Mouse (Mus musculus): Measurements from ENCODE around the gene Glis3. TPM values are rescaled to one million over a fixed set of nuclear protein-coding genes. Genes with fewer than 3 reads are reported as not detected.
A peak's percentile ranks its signal among the peaks of the same experiment; 100 is the strongest.

Gene Glis3
- polyA plus RNA-seq, 1 experiment from 2014 or later: 6.0 TPM

GRCm38 (mm10) chr19:28337574-28337973, 342.3 kb downstream of the Glis3 start:
- WGBS: 28% methylated on average over 3 of the region's 3 CpGs
- H3K36me3 ChIP-seq (ENCODE audit: insufficient read depth, low read length): no peaks in the 10 kb centered on the region
- H3K4me2 ChIP-seq (ENCODE audit: low read length): no peak overlapping the region
- no peak overlapping the region for H3K9ac ChIP-seq (ENCODE audit: low read depth, low read length)
- H3K4me1 ChIP-seq (replicated peaks; ENCODE audit: insufficient read depth, low read length): peaks cover 5% of the 10 kb centered on the region; the same call in 1 of the 2 replicates
- H3K4me3 ChIP-seq (replicated peaks; ENCODE audit: low read depth, low read length): no peak overlapping the region
- DNase-seq (ENCODE audit: low spot score): peak; percentile 39
- no peak for TF ChIP-seq CTCF (IDR thresholded peaks at IDR 0.05; ENCODE audit: low read depth)
- no peaks in the 10 kb centered on the region for H3K27me3 ChIP-seq (ENCODE audit: insufficient read depth, low read length)
- no peaks in the 10 kb centered on the region for H3K9me3 ChIP-seq (replicated peaks; ENCODE audit: low read length)
- ATAC-seq (replicated peaks; ENCODE audit: low FRiP score, low read depth): no peak
- H3K27ac ChIP-seq: no peak overlapping the region

GRCm38 (mm10) chr19:28336651-28337510, 343.0 kb downstream of the Glis3 start:
- WGBS: 72% methylated on average over 4 of the region's 4 CpGs
- Histone ChIP-seq H3K36me3 (ENCODE audit: insufficient read depth, low read length) (no peaks in the 10 kb centered on the region), H3K4me1 (replicated peaks; ENCODE audit: insufficient read depth, low read length) (peaks cover 5% of the 10 kb centered on the region; the same call in 1 of the 2 replicates), H3K4me3 (replicated peaks; ENCODE audit: low read depth, low read length) (no peak overlapping the region), H3K27me3 (ENCODE audit: insufficient read depth, low read length) (no peaks in the 10 kb centered on the region), H3K9ac (ENCODE audit: low read depth, low read length) (no peak overlapping the region), H3K4me2 (ENCODE audit: low read length) (no peak overlapping the region), H3K9me3 (replicated peaks; ENCODE audit: low read length) (no peaks in the 10 kb centered on the region), H3K27ac (no peak overlapping the region)
- no peak for TF ChIP-seq CTCF (IDR thresholded peaks at IDR 0.05; ENCODE audit: low read depth)
- ATAC-seq (replicated peaks; ENCODE audit: low FRiP score, low read depth) (no peak), DNase-seq (ENCODE audit: low spot score) (peak; percentile 52)

GRCm38 (mm10) chr19:28335890-28336289, 344.0 kb downstream of the Glis3 start:
- WGBS: 68% methylated on average over 8 of the region's 8 CpGs
- Histone ChIP-seq H3K27ac (no peak overlapping the region), H3K4me3 (replicated peaks; ENCODE audit: low read depth, low read length) (no peak overlapping the region), H3K27me3 (ENCODE audit: insufficient read depth, low read length) (no peaks in the 10 kb centered on the region), H3K4me1 (replicated peaks; ENCODE audit: insufficient read depth, low read length) (peaks cover 5% of the 10 kb centered on the region; the same call in 1 of the 2 replicates), H3K9me3 (replicated peaks; ENCODE audit: low read length) (no peaks in the 10 kb centered on the region), H3K4me2 (ENCODE audit: low read length) (no peak overlapping the region), H3K36me3 (ENCODE audit: insufficient read depth, low read length) (no peaks in the 10 kb centered on the region), H3K9ac (ENCODE audit: low read depth, low read length) (no peak overlapping the region)
- no peak for DNase-seq (ENCODE audit: low spot score)
- TF ChIP-seq CTCF (IDR thresholded peaks at IDR 0.05; ENCODE audit: low read depth): no peak
- ATAC-seq (replicated peaks; ENCODE audit: low FRiP score, low read depth): no peak

- TF ChIP-seq CTCF (IDR thresholded peaks at IDR 0.05; ENCODE audit: low read depth): no peak
- ATAC-seq (replicated peaks; ENCODE audit: low FRiP score, low read depth): no peak
- Histone ChIP-seq H3K9ac (ENCODE audit: low read depth, low read length) (no peak overlapping the region), H3K4me1 (replicated peaks; ENCODE audit: insufficient read depth, low read length) (peaks cover 5% of the 10 kb centered on the region; the same call in 1 of the 2 replicates), H3K27ac (0 out of 2 replicates have a peak overlapping the region, but pooled peaks have one; percentile 31), H3K27me3 (ENCODE audit: insufficient read depth, low read length) (no peaks in the 10 kb centered on the region), H3K4me2 (ENCODE audit: low read length) (no peak overlapping the region), H3K36me3 (ENCODE audit: insufficient read depth, low read length) (no peaks in the 10 kb centered on the region), H3K9me3 (replicated peaks; ENCODE audit: low read length) (no peaks in the 10 kb centered on the region), H3K4me3 (replicated peaks; ENCODE audit: low read depth, low read length) (no peak overlapping the region)
- 44% methylated on average over 11 of the region's 11 CpGs for WGBS
- DNase-seq (ENCODE audit: low spot score): peak; percentile 36
These were observed 346.7 kb downstream of the Glis3 start for GRCm38 (mm10) chr19:28333007-28333766.

GRCm38 (mm10) chr19:28328444-28329110, 351.3 kb downstream of the Glis3 start:
- peak; percentile 33 for DNase-seq (ENCODE audit: low spot score)
- no peaks in the 10 kb centered on the region for H3K36me3 ChIP-seq (ENCODE audit: insufficient read depth, low read length)
- H3K4me2 ChIP-seq (ENCODE audit: low read length): no peak overlapping the region
- no peak for ATAC-seq (replicated peaks; ENCODE audit: low FRiP score, low read depth)
- no peaks in the 10 kb centered on the region for H3K9me3 ChIP-seq (replicated peaks; ENCODE audit: low read length)
- peaks cover 5% of the 10 kb centered on the region; the same call in 1 of the 2 replicates for H3K4me1 ChIP-seq (replicated peaks; ENCODE audit: insufficient read depth, low read length)
- H3K9ac ChIP-seq (ENCODE audit: low read depth, low read length): no peak overlapping the region
- H3K27me3 ChIP-seq (ENCODE audit: insufficient read depth, low read length): no peaks in the 10 kb centered on the region
- 60% methylated on average over 16 of the region's 16 CpGs for WGBS
- TF ChIP-seq CTCF (IDR thresholded peaks at IDR 0.05; ENCODE audit: low read depth): no peak
- no peak overlapping the region; the same call in 1 of the 2 replicates for H3K27ac ChIP-seq
- no peak overlapping the region for H3K4me3 ChIP-seq (replicated peaks; ENCODE audit: low read depth, low read length)

- no peaks in the 10 kb centered on the region for H3K9me3 ChIP-seq (replicated peaks; ENCODE audit: low read length)
- H3K27ac ChIP-seq: no peak overlapping the region
These were observed 352.3 kb downstream of the Glis3 start for GRCm38 (mm10) chr19:28327536-28327935.

More at GRCm38 (mm10) chr19:28327536-28327935, 352.3 kb downstream of the Glis3 start:
- H3K4me3 ChIP-seq (replicated peaks; ENCODE audit: low read depth, low read length): no peak overlapping the region
- H3K4me1 ChIP-seq (replicated peaks; ENCODE audit: insufficient read depth, low read length): no peaks in the 10 kb centered on the region; the same call in 1 of the 2 replicates
- H3K36me3 ChIP-seq (ENCODE audit: insufficient read depth, low read length): no peaks in the 10 kb centered on the region
- no peak for DNase-seq (ENCODE audit: low spot score)
- no peak overlapping the region for H3K4me2 ChIP-seq (ENCODE audit: low read length)
- no peaks in the 10 kb centered on the region for H3K27me3 ChIP-seq (ENCODE audit: insufficient read depth, low read length)
- ATAC-seq (replicated peaks; ENCODE audit: low FRiP score, low read depth): no peak
- 93% methylated on average over 5 of the region's 5 CpGs for WGBS
- no peak for TF ChIP-seq CTCF (IDR thresholded peaks at IDR 0.05; ENCODE audit: low read depth)
- no peak overlapping the region for H3K9ac ChIP-seq (ENCODE audit: low read depth, low read length)

All from kidney, postnatal 0 days (tissue).